Mouse (Mus musculus) ES-E14 (cell line): ENCODE results near the gene Nrip2.

Experiments used
- HCFC1 ChIP-seq: IDR thresholded peaks from 2 replicates; pipeline ENCODE4 v1.6.1; 2012; ENCODE audit warnings: low read length, inconsistent platforms, borderline replicate concordance; ENCODE audit not compliant: insufficient read depth
- MAFK ChIP-seq: IDR thresholded peaks from 2 replicates; pipeline ENCODE4 v1.6.1; 2014; ENCODE audit warnings: mild to moderate bottlenecking, low read depth, low read length, inconsistent platforms; ENCODE audit not compliant: insufficient read depth
- ZC3H11A ChIP-seq: IDR thresholded peaks from 2 replicates; pipeline ENCODE4 v1.6.1; 2012; ENCODE audit warnings: low read depth, mild to moderate bottlenecking, inconsistent platforms, low read length, borderline replicate concordance

GRCm38 (mm10) chr6:128390683-128391082 lies 8.4 kb upstream of the Nrip2 start:
- TF ChIP-seq MAFK (no peak), HCFC1 (no peak), ZC3H11A (no peak)
